9 mouse cellular contexts compared by ENCODE assay signal in genomic region chr2:73566162-73566561, GRCm38 (mm10). TPM values are rescaled to one million over a fixed set of nuclear protein-coding genes. Genes with fewer than 3 reads are reported as not detected.
A peak's percentile ranks its signal among the peaks of the same experiment; 100 is the strongest.
DNase-seq lines count a peak whose midpoint lies in the region; ATAC-seq and TF ChIP-seq lines count a peak whose summit lies in the region.
"Had no signal": no experiment of that assay in that cellular context is flagged by ENCODE, and none has a peak within 500 bp of the region (broad histone marks: within the 10 kb centered on the region; RNA-seq: fewer than 3 reads in every experiment).

No protein-coding gene starts in this region.

- ATAC-seq in inflammation-experienced regulatory T-cells, adult 6 months: no peak
- no peak for ATAC-seq in megakaryocyte-erythroid progenitor cell, adult 5-6 weeks (replicated peaks; ENCODE audit: low FRiP score, low TSS enrichment, poor library complexity, severe bottlenecking)

- no peak for TF ChIP-seq EP300 in MEL (IDR thresholded peaks at IDR 0.05; ENCODE audit: low read depth in 1 of 2, low read length in 2 of 2)

- peaks cover 0 to 7% of the 10 kb centered on the region in 2 experiments; a peak in 3 of 4 replicates for H3K4me1 ChIP-seq in MEL (ENCODE audit: control insufficient read depth in 1 of 2, insufficient read depth in 2 of 2, low read length in 2 of 2)

- H3K79me2 ChIP-seq in MEL (ENCODE audit: control insufficient read depth, insufficient read depth, low read length, poor library complexity): no peaks in the 10 kb centered on the region

- TF ChIP-seq POLR2A in MEL (IDR thresholded peaks at IDR 0.05; ENCODE audit: control insufficient read depth in 1 of 2, insufficient read depth in 1 of 2, low read depth in 1 of 2, low read length in 2 of 2, poor library complexity in 1 of 2): no peak

- H3K4me3 ChIP-seq in MEL (ENCODE audit: control insufficient read depth in 1 of 2, insufficient read depth in 1 of 2, low read depth in 2 of 2, low read length in 2 of 2): no peak overlapping the region
- H3K4me3 ChIP-seq: embryonic facial prominence, embryonic 13.5 days had no signal

- H3K27me3 ChIP-seq in MEL (ENCODE audit: control insufficient read depth in 1 of 2, insufficient read depth in 2 of 2, low read length in 2 of 2): peaks cover 0 to 5% of the 10 kb centered on the region in 2 experiments; a peak in 3 of 4 replicates

- DNase-seq in kidney, adult 9 months: peak; percentile 25
- no peak for DNase-seq in kidney, postnatal 14 days
- DNase-seq in MEL (ENCODE audit: low read depth, low spot score): peak; percentile 64
- DNase-seq in embryo, embryonic 9.5 days (ENCODE audit: extremely low spot score): peak; percentile 42
- peak; percentile 58 for DNase-seq in naive thymus-derived CD4-positive, alpha-beta T cell, adult 2 months (ENCODE audit: low read depth)
- no peak for DNase-seq in ovary, adult 18-20 months (ENCODE audit: low spot score)

- TF ChIP-seq RAD21 in MEL (IDR thresholded peaks at IDR 0.05; ENCODE audit: low read depth, low read length): peak; percentile 57

- no peak overlapping the region for H3K27ac ChIP-seq in MEL (ENCODE audit: control insufficient read depth, low read depth, low read length)
- H3K27ac ChIP-seq: embryonic facial prominence, embryonic 13.5 days had no signal

- H3K9me3 ChIP-seq in MEL (replicated peaks; ENCODE audit: insufficient read depth, low read length): no peaks in the 10 kb centered on the region
- H3K9me3 ChIP-seq: embryonic facial prominence, embryonic 13.5 days had no signal

- peak; percentile 79 to 86 (median 80) for TF ChIP-seq CTCF in MEL (IDR thresholded peaks at IDR 0.05 in 2 of 3, conservative IDR thresholded peaks at IDR 0.05 in 1 of 3; ENCODE audit: control insufficient read depth in 1 of 3, insufficient read depth in 1 of 3, low read depth in 2 of 3, low read length in 3 of 3, poor library complexity in 1 of 3, severe bottlenecking in 1 of 3)

- peaks cover 0 to 3% of the 10 kb centered on the region in 2 experiments; a peak in 1 of 4 replicates for H3K36me3 ChIP-seq in MEL (ENCODE audit: control insufficient read depth in 1 of 2, insufficient read depth in 2 of 2, low read length in 2 of 2)
- H3K36me3 ChIP-seq: embryonic facial prominence, embryonic 13.5 days had no signal

- H3K9ac ChIP-seq in MEL (ENCODE audit: control insufficient read depth, low read depth, low read length, poor library complexity, severe bottlenecking): no peak overlapping the region
- H3K9ac ChIP-seq: embryonic facial prominence, embryonic 13.5 days had no signal

TF ChIP-seq in MEL, 35 proteins besides CTCF, POLR2A, EP300 and RAD21:
- no peak for TF ChIP-seq SIN3A (IDR thresholded peaks at IDR 0.05; ENCODE audit: low read length)
- peak; percentile 25; the same call in 1 of the 2 replicates for TF ChIP-seq ZC3H11A (IDR thresholded peaks at IDR 0.05; ENCODE audit: low read depth, low read length)
- TF ChIP-seq ZNF384 (IDR thresholded peaks at IDR 0.05; ENCODE audit: low read depth, low read length): no peak
- TF ChIP-seq NRF1 (IDR thresholded peaks at IDR 0.05; ENCODE audit: insufficient read depth, low read depth, low read length, poor library complexity, severe bottlenecking): no peak
- TF ChIP-seq TBP (IDR thresholded peaks at IDR 0.05; ENCODE audit: low read depth, low read length): no peak
- peak; percentile 39 for TF ChIP-seq SMC3 (IDR thresholded peaks at IDR 0.05; ENCODE audit: low read depth, low read length)
- no peak for TF ChIP-seq HCFC1 (IDR thresholded peaks at IDR 0.05; ENCODE audit: low read depth, low read length)
- TF ChIP-seq MYC (IDR thresholded peaks at IDR 0.05; ENCODE audit: low read depth, low read length): no peak
- no peak for TF ChIP-seq POLR2AphosphoS2 (IDR thresholded peaks at IDR 0.05; ENCODE audit: low read length)

RNA-seq across cellular contexts. Expression of gene Chrna1, which starts 14.0 kb away (rescaled TPM):
- total RNA-seq in MEL (2012; rRNA removed): 0.12 and 0.29 TPM in 2 replicates
- not detected for polyA plus RNA-seq in MEL (2012; ENCODE audit: insufficient read depth in 1 of 2, insufficient read length in 2 of 2, low read depth in 1 of 2, low replicate concordance in 2 of 2, missing spikeins in 1 of 2)
- not detected for polyA plus RNA-seq in inflammation-experienced regulatory T-cells, adult 6 months (2017; shearing (Covaris generic))
- total RNA-seq in megakaryocyte-erythroid progenitor cell, adult 5-6 weeks (2014; fragmentation: Nextera tagmentation): 0.28 TPM in 1 of 2 replicates, not detected in the other
- not detected in 2 replicates for total RNA-seq in megakaryocyte-erythroid progenitor cell, adult 5-6 weeks (2017)

RNA-seq across cellular contexts. Expression of gene Wipf1, which starts 36.6 kb away (rescaled TPM):
- 5.2 and 7.8 TPM in 2 replicates for total RNA-seq in MEL (2012; rRNA removed)
- 10 to 100 TPM; 27.1 to 83.9 TPM for polyA plus RNA-seq in MEL (2012; ENCODE audit: insufficient read depth in 1 of 2, insufficient read length in 2 of 2, low read depth in 1 of 2, low replicate concordance in 2 of 2, missing spikeins in 1 of 2)
- polyA plus RNA-seq in inflammation-experienced regulatory T-cells, adult 6 months (2017; shearing (Covaris generic)): 100 to 1,000 TPM in 1 of 3 experiments, 10 to 100 TPM in 2; 61.5 to 101 (median 68.3) TPM
- total RNA-seq in megakaryocyte-erythroid progenitor cell, adult 5-6 weeks (2014; fragmentation: Nextera tagmentation): 7.7 and 14.0 TPM in 2 replicates
- 3.9 and 9.6 TPM in 2 replicates for total RNA-seq in megakaryocyte-erythroid progenitor cell, adult 5-6 weeks (2017)

Comparison
In these comparisons a context has a peak if more than half of its experiments do, and no peak if none do; other contexts are left out.
1. DNase-seq: peak in kidney, adult 9 months (single experiment), MEL (single experiment), embryo, embryonic 9.5 days (single experiment) and naive thymus-derived CD4-positive, alpha-beta T cell, adult 2 months (single experiment); none in kidney, postnatal 14 days (single experiment) and ovary, adult 18-20 months (single experiment).